Mouse (Mus musculus): ENCODE measurements at regions not wholly inside any gene's neighbourhood (a gene's known extent, or its start where the extent isn't known, plus 50 kb on each side); places are given as distances from the start of the nearest gene placed in this dataset.

GRCm38 (mm10) chr3:54545393-54545792 lies 147.2 kb upstream of the Supt20 start:
- Histone ChIP-seq H3K4me1 (ENCODE audit: insufficient read depth, low read depth, low read length) (no peaks in the 10 kb centered on the region), H3K9me3 (replicated peaks) (peaks cover 19% of the 10 kb centered on the region), H3K36me3 (replicated peaks) (no peaks in the 10 kb centered on the region), H3K27me3 (ENCODE audit: insufficient read depth, low read length) (no peaks in the 10 kb centered on the region), H3K4me3 (ENCODE audit: low read depth, low read length) (no peak overlapping the region)
- TF ChIP-seq GATA1 (IDR thresholded peaks at IDR 0.05; ENCODE audit: borderline replicate concordance, low read length), result no peak
- TF ChIP-seq CTCF (IDR thresholded peaks at IDR 0.05; ENCODE audit: low read depth, low read length), result no peak
- no peak for TF ChIP-seq GATA2 (IDR thresholded peaks at IDR 0.05; ENCODE audit: borderline replicate concordance, low read depth, low read length)
- TF ChIP-seq POLR2AphosphoS5 (IDR thresholded peaks at IDR 0.05; ENCODE audit: insufficient replicate concordance, low read depth, low read length), result no peak
- no peak for TF ChIP-seq TAL1 (conservative IDR thresholded peaks at IDR 0.05; ENCODE audit: low read depth, low read length)
- ATAC-seq (ENCODE audit: extremely low read depth, insufficient number of reproducible peaks, low FRiP score, poor library complexity, severe bottlenecking) (no peak), DNase-seq (ENCODE audit: low spot score) (no peak)

- Histone ChIP-seq H3K36me3 (replicated peaks) (no peaks in the 10 kb centered on the region), H3K27me3 (ENCODE audit: insufficient read depth, low read length) (no peaks in the 10 kb centered on the region), H3K4me1 (ENCODE audit: insufficient read depth, low read depth, low read length) (no peaks in the 10 kb centered on the region), H3K4me3 (ENCODE audit: low read depth, low read length) (no peak overlapping the region), H3K9me3 (replicated peaks) (peaks cover 14% of the 10 kb centered on the region)
- TF ChIP-seq POLR2AphosphoS5 (IDR thresholded peaks at IDR 0.05; ENCODE audit: insufficient replicate concordance, low read depth, low read length) (no peak), CTCF (IDR thresholded peaks at IDR 0.05; ENCODE audit: low read depth, low read length) (no peak), GATA1 (IDR thresholded peaks at IDR 0.05; ENCODE audit: borderline replicate concordance, low read length) (no peak), GATA2 (IDR thresholded peaks at IDR 0.05; ENCODE audit: borderline replicate concordance, low read depth, low read length) (no peak), TAL1 (conservative IDR thresholded peaks at IDR 0.05; ENCODE audit: low read depth, low read length) (no peak)
- no peak for DNase-seq (ENCODE audit: low spot score)
- ATAC-seq (ENCODE audit: extremely low read depth, insufficient number of reproducible peaks, low FRiP score, poor library complexity, severe bottlenecking), result no peak
Observed at GRCm38 (mm10) chr3:54551908-54552307, 140.7 kb upstream of the Supt20 start.

GRCm38 (mm10) chr3:54555954-54556353 lies 136.7 kb upstream of the Supt20 start:
- Histone ChIP-seq H3K4me3 (ENCODE audit: low read depth, low read length) (no peak overlapping the region), H3K4me1 (ENCODE audit: insufficient read depth, low read depth, low read length) (no peaks in the 10 kb centered on the region), H3K36me3 (replicated peaks) (no peaks in the 10 kb centered on the region), H3K9me3 (replicated peaks) (peaks cover 19% of the 10 kb centered on the region), H3K27me3 (ENCODE audit: insufficient read depth, low read length) (no peaks in the 10 kb centered on the region)
- no peak for ATAC-seq (ENCODE audit: extremely low read depth, insufficient number of reproducible peaks, low FRiP score, poor library complexity, severe bottlenecking)
- TF ChIP-seq GATA1 (IDR thresholded peaks at IDR 0.05; ENCODE audit: borderline replicate concordance, low read length) (no peak), TAL1 (conservative IDR thresholded peaks at IDR 0.05; ENCODE audit: low read depth, low read length) (no peak), GATA2 (IDR thresholded peaks at IDR 0.05; ENCODE audit: borderline replicate concordance, low read depth, low read length) (no peak), CTCF (IDR thresholded peaks at IDR 0.05; ENCODE audit: low read depth, low read length) (no peak), POLR2AphosphoS5 (IDR thresholded peaks at IDR 0.05; ENCODE audit: insufficient replicate concordance, low read depth, low read length) (no peak)
- no peak for DNase-seq (ENCODE audit: low spot score)

- no peak overlapping the region for H3K4me3 ChIP-seq (ENCODE audit: low read depth, low read length)
- DNase-seq (ENCODE audit: low spot score) (no peak), ATAC-seq (ENCODE audit: extremely low read depth, insufficient number of reproducible peaks, low FRiP score, poor library complexity, severe bottlenecking) (no peak)
- H3K4me1 ChIP-seq (ENCODE audit: insufficient read depth, low read depth, low read length), result no peaks in the 10 kb centered on the region
- H3K36me3 ChIP-seq (replicated peaks), result no peaks in the 10 kb centered on the region
- peaks cover 12% of the 10 kb centered on the region for H3K9me3 ChIP-seq (replicated peaks)
- TF ChIP-seq POLR2AphosphoS5 (IDR thresholded peaks at IDR 0.05; ENCODE audit: insufficient replicate concordance, low read depth, low read length) (no peak), CTCF (IDR thresholded peaks at IDR 0.05; ENCODE audit: low read depth, low read length) (no peak), TAL1 (conservative IDR thresholded peaks at IDR 0.05; ENCODE audit: low read depth, low read length) (no peak), GATA2 (IDR thresholded peaks at IDR 0.05; ENCODE audit: borderline replicate concordance, low read depth, low read length) (no peak), GATA1 (IDR thresholded peaks at IDR 0.05; ENCODE audit: borderline replicate concordance, low read length) (no peak)
- H3K27me3 ChIP-seq (ENCODE audit: insufficient read depth, low read length), result no peaks in the 10 kb centered on the region
Observed at GRCm38 (mm10) chr3:54559053-54559452, 133.6 kb upstream of the Supt20 start.

GRCm38 (mm10) chr3:54559527-54559926 lies 133.1 kb upstream of the Supt20 start:
- Histone ChIP-seq H3K4me3 (ENCODE audit: low read depth, low read length) (no peak overlapping the region), H3K9me3 (replicated peaks) (peaks cover 12% of the 10 kb centered on the region; the same call in 1 of the 2 replicates), H3K36me3 (replicated peaks) (no peaks in the 10 kb centered on the region), H3K4me1 (ENCODE audit: insufficient read depth, low read depth, low read length) (no peaks in the 10 kb centered on the region), H3K27me3 (ENCODE audit: insufficient read depth, low read length) (no peaks in the 10 kb centered on the region)
- ATAC-seq (ENCODE audit: extremely low read depth, insufficient number of reproducible peaks, low FRiP score, poor library complexity, severe bottlenecking) (no peak), DNase-seq (ENCODE audit: low spot score) (no peak)
- no peak for TF ChIP-seq POLR2AphosphoS5 (IDR thresholded peaks at IDR 0.05; ENCODE audit: insufficient replicate concordance, low read depth, low read length)
- no peak for TF ChIP-seq GATA2 (IDR thresholded peaks at IDR 0.05; ENCODE audit: borderline replicate concordance, low read depth, low read length)
- no peak for TF ChIP-seq GATA1 (IDR thresholded peaks at IDR 0.05; ENCODE audit: borderline replicate concordance, low read length)
- no peak for TF ChIP-seq TAL1 (conservative IDR thresholded peaks at IDR 0.05; ENCODE audit: low read depth, low read length)
- TF ChIP-seq CTCF (IDR thresholded peaks at IDR 0.05; ENCODE audit: low read depth, low read length), result no peak

- ATAC-seq (ENCODE audit: extremely low read depth, insufficient number of reproducible peaks, low FRiP score, poor library complexity, severe bottlenecking) (no peak), DNase-seq (ENCODE audit: low spot score) (no peak)
- Histone ChIP-seq H3K36me3 (replicated peaks) (no peaks in the 10 kb centered on the region), H3K4me1 (ENCODE audit: insufficient read depth, low read depth, low read length) (no peaks in the 10 kb centered on the region), H3K9me3 (replicated peaks) (peaks cover 12% of the 10 kb centered on the region; the same call in 1 of the 2 replicates), H3K27me3 (ENCODE audit: insufficient read depth, low read length) (no peaks in the 10 kb centered on the region), H3K4me3 (ENCODE audit: low read depth, low read length) (no peak overlapping the region)
- TF ChIP-seq GATA1 (IDR thresholded peaks at IDR 0.05; ENCODE audit: borderline replicate concordance, low read length) (no peak), TAL1 (conservative IDR thresholded peaks at IDR 0.05; ENCODE audit: low read depth, low read length) (no peak), GATA2 (IDR thresholded peaks at IDR 0.05; ENCODE audit: borderline replicate concordance, low read depth, low read length) (no peak), POLR2AphosphoS5 (IDR thresholded peaks at IDR 0.05; ENCODE audit: insufficient replicate concordance, low read depth, low read length) (no peak), CTCF (IDR thresholded peaks at IDR 0.05; ENCODE audit: low read depth, low read length) (no peak)
Observed at GRCm38 (mm10) chr3:54560056-54560922, 132.3 kb upstream of the Supt20 start.
